Mouse (Mus musculus) bone marrow, adult 2 months (tissue): ENCODE measurements at regions not wholly inside any gene's neighbourhood (a gene's known extent, or its start where the extent isn't known, plus 50 kb on each side); places are given as distances from the start of the nearest gene placed in this dataset.

ENCODE experiments used
- H3K27ac ChIP-seq: fragments of 200-500 bp; 2 replicates; pipeline ENCODE4 v1.5.1; 2012; ENCODE audit warnings: low read depth, mild to moderate bottlenecking, control low read depth, inconsistent platforms, low read length; ENCODE audit not compliant: control insufficient read depth, poor library complexity, insufficient read depth
- H3K4me1 ChIP-seq: fragments of 200-500 bp; 2 replicates; pipeline ENCODE4 v1.6.1; 2011; ENCODE audit warnings: low read length; ENCODE audit not compliant: control insufficient read depth, insufficient read depth
- H3K4me3 ChIP-seq: fragments of 200-500 bp; replicated peaks from 2 replicates; pipeline ENCODE3; 2011; ENCODE audit warnings: mild to moderate bottlenecking, low read depth, low read length, control low read depth; ENCODE audit not compliant: control insufficient read depth
- CTCF ChIP-seq: fragments of 200-500 bp; IDR thresholded peaks from 2 replicates; pipeline ENCODE4 v1.5.1; 2011; ENCODE audit warnings: low read length, control low read depth; ENCODE audit not compliant: control insufficient read depth, insufficient read depth
- POLR2A ChIP-seq: fragments of 200-500 bp; IDR thresholded peaks from 2 replicates; pipeline ENCODE4 v1.6.1; 2011; ENCODE audit warnings: low read depth, mild to moderate bottlenecking, control low read depth, low read length, borderline replicate concordance; ENCODE audit not compliant: control insufficient read depth
- WGBS: fragments of 180-500 bp; shearing (Covaris S2); methylation state at CpG from one replicate; pipeline ENCODE4 v1.1.7; 2018; 5-methylcytosine and 5-hydroxymethylcytosine counted together

DNA sequence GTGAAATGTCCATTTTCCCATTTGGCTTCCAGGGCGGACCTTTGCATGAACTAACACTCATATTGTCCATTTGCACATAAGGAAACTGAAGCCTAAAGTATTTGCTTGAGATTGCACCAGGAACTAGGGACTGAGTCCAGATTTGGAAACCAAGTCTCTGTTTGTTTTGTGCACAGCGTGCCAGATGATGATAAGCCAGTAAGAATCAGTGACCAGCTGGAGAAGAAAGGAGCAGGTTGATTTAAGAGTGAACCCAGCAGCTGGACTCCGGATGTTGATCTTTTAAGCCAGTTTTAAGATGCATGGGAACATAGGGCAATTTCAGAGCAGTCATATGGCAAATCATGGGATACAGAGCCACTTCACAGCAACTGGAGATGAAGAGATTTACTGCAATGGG, 987.1 kb downstream of the 4930447A16Rik start:
- H3K4me1 ChIP-seq = no peaks in the 10 kb centered on the region
- WGBS = 76% methylated on average over 3 of the region's 3 CpGs
- no peak overlapping the region for H3K27ac ChIP-seq
- no peak overlapping the region for H3K4me3 ChIP-seq
- TF ChIP-seq POLR2A (no peak), CTCF (no peak)

DNA sequence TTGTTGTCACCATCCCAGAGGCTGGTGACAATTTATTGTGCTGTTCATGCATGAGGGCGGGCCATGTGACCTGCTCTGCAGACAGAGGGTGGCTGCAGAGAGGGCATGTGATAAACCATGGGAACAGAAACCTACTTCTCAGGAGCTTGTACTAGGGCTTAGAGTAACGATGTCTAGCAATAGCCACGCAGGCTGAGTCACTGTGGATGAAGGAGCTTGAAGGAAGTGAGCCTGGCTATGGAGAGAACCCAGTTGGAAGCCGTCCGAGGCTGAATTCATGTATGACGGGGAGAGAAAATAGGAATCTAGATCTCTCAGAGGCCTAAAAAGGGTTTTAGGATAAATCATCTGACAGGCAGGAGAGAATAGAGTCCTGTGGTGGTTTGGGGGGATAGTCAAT, 988.0 kb downstream of the 4930447A16Rik start:
- H3K4me3 ChIP-seq = no peak overlapping the region
- no peaks in the 10 kb centered on the region for H3K4me1 ChIP-seq
- H3K27ac ChIP-seq = no peak overlapping the region
- 81% methylated on average over 6 of the region's 6 CpGs for WGBS
- no peak for TF ChIP-seq CTCF
- no peak for TF ChIP-seq POLR2A

GRCm38 (mm10) chr15:38414318-38415090, 989.1 kb downstream of the 4930447A16Rik start:
- Histone ChIP-seq H3K27ac (no peak overlapping the region), H3K4me3 (no peak overlapping the region), H3K4me1 (no peaks in the 10 kb centered on the region)
- TF ChIP-seq POLR2A (no peak), CTCF (no peak)
- 81% methylated on average over 8 of the region's 8 CpGs for WGBS

GRCm38 (mm10) chr15:38415091-38415486, 989.7 kb downstream of the 4930447A16Rik start:
- Histone ChIP-seq H3K4me1 (no peaks in the 10 kb centered on the region), H3K27ac (no peak overlapping the region), H3K4me3 (no peak overlapping the region)
- WGBS = 79% methylated on average over 2 of the region's 2 CpGs
- no peak for TF ChIP-seq POLR2A
- TF ChIP-seq CTCF = no peak

DNA sequence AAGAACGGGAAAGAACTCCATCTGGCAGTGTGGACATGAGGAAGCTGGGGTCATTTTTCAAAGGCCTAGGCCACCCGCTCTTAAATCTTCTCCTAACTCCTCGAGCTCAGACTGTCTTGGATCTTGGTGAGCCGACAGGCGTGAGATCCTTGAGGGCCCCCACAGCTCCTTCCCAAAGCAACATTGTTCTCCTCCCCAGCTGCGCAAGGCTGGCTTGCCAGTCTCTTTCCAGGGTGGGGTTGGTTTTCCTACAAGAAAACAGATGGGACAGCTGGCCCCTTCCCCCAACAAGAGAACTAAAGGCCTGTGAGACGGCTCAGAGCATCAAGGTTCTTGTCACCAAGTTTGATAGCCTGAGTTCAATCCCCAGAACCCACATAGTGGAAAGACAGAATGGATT, 994.3 kb downstream of the 4930447A16Rik start:
- Histone ChIP-seq H3K4me3 (no peak overlapping the region), H3K4me1 (no peaks in the 10 kb centered on the region), H3K27ac (no peak overlapping the region)
- TF ChIP-seq CTCF (no peak), POLR2A (no peak)
- WGBS = 80% methylated on average over 7 of the region's 7 CpGs

DNA sequence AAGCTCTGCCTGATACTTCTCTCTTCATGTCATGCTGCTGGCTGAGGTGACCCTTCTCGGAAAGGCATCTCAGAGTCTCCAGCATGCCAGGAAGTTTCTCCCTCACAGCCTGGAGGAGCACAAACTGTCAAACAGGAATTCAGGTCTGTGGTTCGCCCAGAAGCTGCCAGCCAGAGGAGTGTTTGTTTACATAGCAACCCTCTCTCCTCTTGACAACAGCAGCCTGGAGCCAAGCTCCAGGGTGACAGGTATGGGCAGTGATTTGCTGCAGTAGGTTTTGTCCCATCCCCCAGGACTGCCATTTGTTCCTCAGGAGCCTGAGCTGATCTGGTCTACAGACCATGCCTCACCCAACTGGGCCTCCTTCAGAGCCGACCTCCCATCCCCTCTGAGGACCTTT, 995.4 kb downstream of the 4930447A16Rik start:
- no peaks in the 10 kb centered on the region for H3K4me1 ChIP-seq
- no peak overlapping the region for H3K4me3 ChIP-seq
- no peak for TF ChIP-seq CTCF
- TF ChIP-seq POLR2A = no peak
- 52% methylated on average over 3 of the region's 3 CpGs for WGBS
- no peak overlapping the region for H3K27ac ChIP-seq

DNA sequence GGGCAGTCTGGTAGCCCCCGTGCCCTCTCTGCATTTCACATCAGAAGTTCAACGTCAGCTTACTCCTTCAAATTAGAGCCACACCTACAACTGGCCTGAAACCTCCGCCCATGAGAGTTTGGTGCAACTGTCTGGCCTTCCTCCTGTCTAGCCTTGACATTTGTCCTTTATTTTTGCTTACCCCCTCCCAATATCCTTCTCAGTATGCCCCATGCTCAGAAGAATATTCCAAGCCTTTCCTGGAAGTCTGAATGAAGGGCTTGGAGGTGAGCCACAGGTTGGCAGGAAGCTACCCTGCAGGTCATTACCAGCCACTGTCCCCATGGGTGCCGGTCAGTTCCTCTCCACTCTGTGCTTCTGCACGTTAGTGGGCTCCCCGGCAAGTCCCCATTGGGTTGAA, 997.4 kb downstream of the 4930447A16Rik start:
- Histone ChIP-seq H3K27ac (no peak overlapping the region), H3K4me1 (no peaks in the 10 kb centered on the region), H3K4me3 (no peak overlapping the region)
- WGBS = 72% methylated on average over 6 of the region's 6 CpGs
- TF ChIP-seq POLR2A = no peak
- no peak for TF ChIP-seq CTCF

- TF ChIP-seq CTCF (no peak), POLR2A (no peak)
Observed at GRCm38 (mm10) chr15:38425506-38425905, 1000.2 kb downstream of the 4930447A16Rik start.

GRCm38 (mm10) chr15:38427966-38428365, 1002.6 kb downstream of the 4930447A16Rik start:
- no peaks in the 10 kb centered on the region for H3K4me1 ChIP-seq
- WGBS = 66% methylated on average over 1 of the region's 1 CpGs
- no peak overlapping the region for H3K4me3 ChIP-seq
- TF ChIP-seq CTCF = no peak
- no peak for TF ChIP-seq POLR2A
- no peak overlapping the region for H3K27ac ChIP-seq

More at GRCm38 (mm10) chr15:38425506-38425905, 1000.2 kb downstream of the 4930447A16Rik start:
- Histone ChIP-seq H3K27ac (no peak overlapping the region), H3K4me3 (no peak overlapping the region), H3K4me1 (no peaks in the 10 kb centered on the region)
- 77% methylated on average over 4 of the region's 4 CpGs for WGBS

DNA sequence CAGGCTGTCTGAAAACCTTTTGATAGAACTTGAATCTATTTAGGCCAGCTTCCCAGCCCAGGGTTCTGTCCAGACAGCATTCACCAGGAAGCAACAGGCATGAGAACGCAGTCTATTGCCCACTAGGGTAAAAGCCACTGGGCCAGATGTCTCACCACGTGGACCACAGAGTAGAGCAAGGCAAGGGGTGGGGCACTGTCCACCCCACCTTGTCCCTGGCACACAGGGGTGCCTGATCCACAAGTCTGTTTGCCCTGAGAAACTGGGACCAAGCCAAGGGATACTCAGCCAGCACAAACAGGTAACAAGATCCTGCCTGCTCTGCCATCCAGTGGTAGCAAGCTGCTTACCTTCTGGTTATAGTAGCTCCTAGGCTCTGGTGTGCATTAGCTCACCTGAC, 1006.3 kb downstream of the 4930447A16Rik start:
- TF ChIP-seq CTCF (no peak), POLR2A (no peak)
- H3K27ac ChIP-seq = no peak overlapping the region
- no peaks in the 10 kb centered on the region for H3K4me1 ChIP-seq
- H3K4me3 ChIP-seq = no peak overlapping the region
- 12% methylated on average over 2 of the region's 2 CpGs for WGBS
